9 mouse cellular contexts compared by ENCODE assay signal in genomic region chr7:38131186-38131585, GRCm38 (mm10). TPM values are rescaled to one million over a fixed set of nuclear protein-coding genes. Genes with fewer than 3 reads are reported as not detected.
A peak's percentile ranks its signal among the peaks of the same experiment; 100 is the strongest.
DNase-seq lines count a peak whose midpoint lies in the region; ATAC-seq and TF ChIP-seq lines count a peak whose summit lies in the region.
"Had no signal": no experiment of that assay in that cellular context is flagged by ENCODE, and none has a peak within 500 bp of the region (broad histone marks: within the 10 kb centered on the region; RNA-seq: fewer than 3 reads in every experiment).

No protein-coding gene starts in this region.

- H3K9me3 ChIP-seq in ES-Bruce4 (replicated peaks; ENCODE audit: control insufficient read depth, insufficient read depth, low read length, poor library complexity, severe bottlenecking) = no peaks in the 10 kb centered on the region
- H3K9me3 ChIP-seq in hindbrain, embryonic 12.5 days (replicated peaks) = no peaks in the 10 kb centered on the region
- H3K9me3 ChIP-seq in limb, embryonic 13.5 days = no peaks in the 10 kb centered on the region
- H3K9me3 ChIP-seq in neural tube, embryonic 11.5 days (ENCODE audit: control insufficient read depth, low read length) = no peaks in the 10 kb centered on the region

- H3K4me3 ChIP-seq in ES-Bruce4 (ENCODE audit: low read depth, low read length) = no peak overlapping the region
- H3K4me3 ChIP-seq in bone marrow, adult 2 months (replicated peaks; ENCODE audit: control insufficient read depth, low read depth, low read length) = no peak overlapping the region
- H3K4me3 ChIP-seq in hindbrain, embryonic 12.5 days = no peak overlapping the region
- H3K4me3 ChIP-seq in limb, embryonic 13.5 days = no peak overlapping the region
- H3K4me3 ChIP-seq in neural tube, embryonic 11.5 days (ENCODE audit: low read depth, low read length) = no peak overlapping the region
- H3K4me3 ChIP-seq: erythroblast, embryonic 14.5 days had no signal

- TF ChIP-seq CTCF in ES-Bruce4 (IDR thresholded peaks at IDR 0.05; ENCODE audit: low read depth, low read length) = peak; percentile 3
- TF ChIP-seq CTCF in bone marrow, adult 2 months (IDR thresholded peaks at IDR 0.05; ENCODE audit: control insufficient read depth, insufficient read depth, low read length) = peak; percentile 52

- no peak for TF ChIP-seq EP300 in ES-Bruce4 (IDR thresholded peaks at IDR 0.05; ENCODE audit: insufficient read depth, low read depth, low read length)

- no peak overlapping the region for H3K4me2 ChIP-seq in hindbrain, embryonic 12.5 days (replicated peaks)
- H3K4me2 ChIP-seq in limb, embryonic 13.5 days (replicated peaks) = no peak overlapping the region
- H3K4me2 ChIP-seq in neural tube, embryonic 11.5 days (ENCODE audit: low read depth) = no peak overlapping the region

- no peak overlapping the region for H3K27ac ChIP-seq in ES-Bruce4 (ENCODE audit: insufficient read depth, low read length)
- no peak overlapping the region for H3K27ac ChIP-seq in bone marrow, adult 2 months (ENCODE audit: control insufficient read depth, insufficient read depth, low read depth, low read length, poor library complexity)
- no peak overlapping the region for H3K27ac ChIP-seq in hindbrain, embryonic 12.5 days
- no peak overlapping the region for H3K27ac ChIP-seq in limb, embryonic 13.5 days
- H3K27ac ChIP-seq in neural tube, embryonic 11.5 days (ENCODE audit: low read depth, low read length) = no peak overlapping the region

- WGBS in bone marrow, adult 2 months = 16% methylated on average over 5 of the region's 5 CpGs
- WGBS in hindbrain, embryonic 12.5 days = 36% methylated on average over 5 of the region's 5 CpGs
- 24% methylated on average over 5 of the region's 5 CpGs for WGBS in limb, embryonic 13.5 days
- WGBS in neural tube, embryonic 11.5 days = 30% methylated on average over 5 of the region's 5 CpGs

- ATAC-seq in hindbrain, embryonic 12.5 days (ENCODE audit: low FRiP score) = 0 out of 2 replicates have a peak, but pooled peaks have one; percentile 39
- ATAC-seq in limb, embryonic 13.5 days (ENCODE audit: low FRiP score, low read depth) = peak; percentile 19; the same call in 1 of the 2 replicates
- no peak for ATAC-seq in neural tube, embryonic 11.5 days (ENCODE audit: insufficient read depth, low FRiP score, low TSS enrichment)

- H3K4me1 ChIP-seq in ES-Bruce4 (ENCODE audit: control insufficient read depth, insufficient read depth, low read length) = no peaks in the 10 kb centered on the region
- H3K4me1 ChIP-seq in bone marrow, adult 2 months (ENCODE audit: control insufficient read depth, insufficient read depth, low read length) = no peaks in the 10 kb centered on the region
- 0 out of 2 replicates have a peak, but pooled peaks cover 2% of the 10 kb centered on the region for H3K4me1 ChIP-seq in hindbrain, embryonic 12.5 days
- peaks cover 20% of the 10 kb centered on the region for H3K4me1 ChIP-seq in limb, embryonic 13.5 days
- no peaks in the 10 kb centered on the region; the same call in 1 of the 2 replicates for H3K4me1 ChIP-seq in neural tube, embryonic 11.5 days (ENCODE audit: control insufficient read depth, insufficient read depth, low read length)

- H3K36me3 ChIP-seq in ES-Bruce4 (ENCODE audit: control insufficient read depth, insufficient read depth, low read length, poor library complexity, severe bottlenecking) = no peaks in the 10 kb centered on the region
- no peaks in the 10 kb centered on the region for H3K36me3 ChIP-seq in hindbrain, embryonic 12.5 days
- H3K36me3 ChIP-seq in limb, embryonic 13.5 days = no peaks in the 10 kb centered on the region
- no peaks in the 10 kb centered on the region for H3K36me3 ChIP-seq in neural tube, embryonic 11.5 days (ENCODE audit: control insufficient read depth, insufficient read depth, low read length)

- no peaks in the 10 kb centered on the region for H3K27me3 ChIP-seq in ES-Bruce4 (ENCODE audit: control insufficient read depth, insufficient read depth, low read length, poor library complexity, severe bottlenecking)
- H3K27me3 ChIP-seq in hindbrain, embryonic 12.5 days = no peaks in the 10 kb centered on the region; the same call in 1 of the 2 replicates
- no peaks in the 10 kb centered on the region for H3K27me3 ChIP-seq in limb, embryonic 13.5 days
- H3K27me3 ChIP-seq in neural tube, embryonic 11.5 days (ENCODE audit: control insufficient read depth, insufficient read depth, low read length) = no peaks in the 10 kb centered on the region

- no peak for TF ChIP-seq POLR2A in ES-Bruce4 (IDR thresholded peaks at IDR 0.05; ENCODE audit: insufficient read depth, low read length)
- TF ChIP-seq POLR2A in bone marrow, adult 2 months (IDR thresholded peaks at IDR 0.05; ENCODE audit: borderline replicate concordance, control insufficient read depth, low read depth, low read length) = no peak

- no peak overlapping the region for H3K9ac ChIP-seq in ES-Bruce4 (ENCODE audit: low read depth, poor library complexity, severe bottlenecking)
- no peak overlapping the region for H3K9ac ChIP-seq in hindbrain, embryonic 12.5 days
- H3K9ac ChIP-seq in limb, embryonic 13.5 days = no peak overlapping the region
- no peak overlapping the region for H3K9ac ChIP-seq in neural tube, embryonic 11.5 days (ENCODE audit: low read length)

- DNase-seq in kidney, adult 18-20 months = peak; percentile 29
- no peak for DNase-seq in kidney, adult 11 months
- DNase-seq in neural tube, embryonic 11.5 days (ENCODE audit: low spot score) = peak; percentile 40
- no peak for DNase-seq in Muller cell, postnatal 12 days (ENCODE audit: inconsistent ontology term)

RNA-seq across cellular contexts. Expression of gene Ccne1, which starts 23.9 kb away (rescaled TPM):
- polyA plus RNA-seq in ES-Bruce4 (2011; ENCODE audit: insufficient read depth, insufficient read length, low read depth, missing spikeins) = 94.4 and 105 TPM in 2 replicates
- polyA plus RNA-seq in bone marrow, adult 2 months (2011; ENCODE audit: insufficient read depth, insufficient read length, low replicate concordance, missing spikeins) = 54.8 and 58.5 TPM in 2 replicates
- polyA plus RNA-seq in hindbrain, embryonic 12.5 days (2016; fragmentation: Nextera tagmentation; extraction: Ambion mirVana) = 36.1 and 36.7 TPM in 2 replicates
- polyA plus RNA-seq in limb, embryonic 13.5 days (2015; fragmentation: Nextera tagmentation; extraction: Ambion mirVana) = 76.3 and 77.5 TPM in 2 replicates
- 83.9 and 84.0 TPM in 2 replicates for polyA plus RNA-seq in neural tube, embryonic 11.5 days (2014; fragmentation: Nextera tagmentation; extraction: Ambion mirVana)

RNA-seq across cellular contexts. Expression of gene 1600014C10Rik, which starts 51.8 kb away (rescaled TPM):
- 5.3 and 7.0 TPM in 2 replicates for polyA plus RNA-seq in ES-Bruce4 (2011; ENCODE audit: insufficient read depth, insufficient read length, low read depth, missing spikeins)
- 15.1 and 22.2 TPM in 2 replicates for polyA plus RNA-seq in bone marrow, adult 2 months (2011; ENCODE audit: insufficient read depth, insufficient read length, low replicate concordance, missing spikeins)
- polyA plus RNA-seq in hindbrain, embryonic 12.5 days (2016; fragmentation: Nextera tagmentation; extraction: Ambion mirVana) = 21.4 and 22.3 TPM in 2 replicates
- polyA plus RNA-seq in limb, embryonic 13.5 days (2015; fragmentation: Nextera tagmentation; extraction: Ambion mirVana) = 18.3 and 19.8 TPM in 2 replicates
- polyA plus RNA-seq in neural tube, embryonic 11.5 days (2014; fragmentation: Nextera tagmentation; extraction: Ambion mirVana) = 17.0 and 18.3 TPM in 2 replicates
- polyA plus RNA-seq: erythroblast, embryonic 14.5 days had no signal

Comparison
In these comparisons a context has a peak if more than half of its experiments do, and no peak if none do; other contexts are left out.
1. DNase-seq: peak in kidney, adult 18-20 months (single experiment) and neural tube, embryonic 11.5 days (single experiment); none in kidney, adult 11 months (single experiment) and Muller cell, postnatal 12 days (single experiment).